Mouse (Mus musculus): ENCODE data around the gene 1700017B05Rik. TPM values are rescaled to one million over a fixed set of nuclear protein-coding genes. Genes with fewer than 3 reads are reported as not detected.

Gene 1700017B05Rik
- polyA plus RNA-seq, 1 experiment from 2014 or later: 3.9 TPM

DNA sequence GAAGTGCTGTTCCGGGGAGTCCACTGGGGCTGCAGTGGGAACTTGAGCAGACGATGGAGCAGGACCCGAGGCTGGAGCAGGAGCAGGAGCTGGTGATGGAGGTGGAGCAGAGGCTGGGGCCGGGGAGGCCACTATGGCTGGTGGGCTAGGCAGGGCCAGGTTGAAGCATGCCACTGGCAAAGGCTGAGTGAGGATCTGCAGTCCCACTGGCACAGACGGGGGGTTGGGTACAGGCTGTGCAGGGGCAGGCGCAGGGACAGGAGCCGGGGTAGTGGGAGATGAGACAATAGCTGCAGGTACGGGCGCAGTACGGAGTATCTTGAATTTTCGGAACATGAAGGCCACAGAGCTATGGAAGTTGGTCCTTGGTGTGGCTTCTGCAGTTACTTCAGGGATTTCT lies 5.6 kb downstream of the 1700017B05Rik start:
- no peak overlapping the region for H3K9ac ChIP-seq (ENCODE audit: low read length)
- H3K4me3 ChIP-seq (ENCODE audit: low read depth, low read length): no peak overlapping the region
- ATAC-seq: no peak
- no peak for DNase-seq (ENCODE audit: low spot score)
- H3K9me3 ChIP-seq (replicated peaks; ENCODE audit: control insufficient read depth, low read length): no peaks in the 10 kb centered on the region
- no peak overlapping the region for H3K27ac ChIP-seq (ENCODE audit: low read depth, low read length)
- peaks cover 18% of the 10 kb centered on the region; the same call in 1 of the 2 replicates for H3K36me3 ChIP-seq (ENCODE audit: control insufficient read depth, insufficient read depth, low read length)
- 95% methylated on average over 11 of the region's 11 CpGs for WGBS
- no peaks in the 10 kb centered on the region for H3K27me3 ChIP-seq (replicated peaks; ENCODE audit: control insufficient read depth, insufficient read depth, low read length)
- no peak overlapping the region for H3K4me2 ChIP-seq (ENCODE audit: low read length)
- peaks cover 8% of the 10 kb centered on the region; the same call in 1 of the 2 replicates for H3K4me1 ChIP-seq (ENCODE audit: control insufficient read depth, insufficient read depth, low read length)

DNA sequence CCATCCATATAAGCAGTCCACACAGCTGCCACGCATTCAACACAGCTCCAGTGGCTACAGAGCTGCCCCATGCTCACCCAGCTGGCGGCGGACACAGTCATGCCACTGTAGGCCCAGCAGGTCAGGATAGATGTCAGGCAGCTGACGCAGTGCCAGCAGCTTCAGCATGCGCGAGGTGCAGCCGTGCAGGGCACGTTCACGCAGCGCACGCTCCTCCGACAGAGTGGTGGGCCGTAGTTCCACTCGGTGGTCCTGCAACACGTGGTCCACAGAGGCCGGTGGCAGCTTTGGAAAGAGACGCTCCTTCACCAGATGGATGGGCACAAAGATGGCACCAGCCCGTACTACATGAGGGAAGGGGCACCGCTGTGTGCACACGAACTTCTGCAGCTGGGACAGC lies 6.1 kb downstream of the 1700017B05Rik start:
- no peak for ATAC-seq

GRCm38 (mm10) chr9:57254823-57255495 lies 7.5 kb downstream of the 1700017B05Rik start:
- 86% methylated on average over 9 of the region's 9 CpGs for WGBS
- no peak overlapping the region for H3K9ac ChIP-seq (ENCODE audit: low read length)
- ATAC-seq: no peak

More for the DNA sequence above, 6.1 kb downstream of the 1700017B05Rik start:
- Histone ChIP-seq H3K4me2 (ENCODE audit: low read length) (no peak overlapping the region), H3K27me3 (replicated peaks; ENCODE audit: control insufficient read depth, insufficient read depth, low read length) (no peaks in the 10 kb centered on the region), H3K9me3 (replicated peaks; ENCODE audit: control insufficient read depth, low read length) (no peaks in the 10 kb centered on the region), H3K27ac (ENCODE audit: low read depth, low read length) (no peak overlapping the region), H3K4me3 (ENCODE audit: low read depth, low read length) (no peak overlapping the region), H3K36me3 (ENCODE audit: control insufficient read depth, insufficient read depth, low read length) (peaks cover 18% of the 10 kb centered on the region; the same call in 1 of the 2 replicates), H3K9ac (ENCODE audit: low read length) (no peak overlapping the region), H3K4me1 (ENCODE audit: control insufficient read depth, insufficient read depth, low read length) (peaks cover 5% of the 10 kb centered on the region; the same call in 1 of the 2 replicates)
- WGBS: 95% methylated on average over 20 of the region's 20 CpGs
- DNase-seq (ENCODE audit: low spot score): no peak

DNA sequence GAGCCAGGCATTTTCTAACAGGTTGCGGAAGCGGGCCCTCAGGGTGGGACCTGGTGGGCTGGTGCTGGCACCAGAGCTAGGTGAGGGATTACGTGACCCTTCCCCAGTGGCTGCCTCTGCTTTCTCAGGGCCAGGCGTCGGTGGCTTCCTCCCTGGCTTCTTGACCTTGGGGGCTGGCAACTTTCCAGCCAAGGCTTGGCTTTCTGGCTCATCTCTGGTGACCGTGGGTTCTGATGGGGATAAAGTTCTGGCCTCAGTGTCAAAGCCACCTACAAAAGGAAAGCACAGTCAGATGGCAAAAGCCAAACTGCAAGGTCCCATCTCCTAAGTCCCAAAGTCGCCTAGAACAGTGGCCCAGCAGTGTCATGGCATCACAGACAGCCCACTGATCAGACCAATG lies 8.4 kb downstream of the 1700017B05Rik start:
- Histone ChIP-seq H3K4me1 (ENCODE audit: control insufficient read depth, insufficient read depth, low read length) (no peaks in the 10 kb centered on the region), H3K9me3 (replicated peaks; ENCODE audit: control insufficient read depth, low read length) (no peaks in the 10 kb centered on the region), H3K27ac (ENCODE audit: low read depth, low read length) (no peak overlapping the region), H3K4me3 (ENCODE audit: low read depth, low read length) (no peak overlapping the region), H3K36me3 (ENCODE audit: control insufficient read depth, insufficient read depth, low read length) (peaks cover 18% of the 10 kb centered on the region; the same call in 1 of the 2 replicates), H3K4me2 (ENCODE audit: low read length) (no peak overlapping the region), H3K9ac (ENCODE audit: low read length) (no peak overlapping the region), H3K27me3 (replicated peaks; ENCODE audit: control insufficient read depth, insufficient read depth, low read length) (no peaks in the 10 kb centered on the region)
- DNase-seq (ENCODE audit: low spot score) (no peak), ATAC-seq (no peak)
- WGBS: 92% methylated on average over 7 of the region's 7 CpGs

More at GRCm38 (mm10) chr9:57254823-57255495, 7.5 kb downstream of the 1700017B05Rik start:
- DNase-seq (ENCODE audit: low spot score): no peak
- H3K36me3 ChIP-seq (ENCODE audit: control insufficient read depth, insufficient read depth, low read length): peaks cover 18% of the 10 kb centered on the region; the same call in 1 of the 2 replicates
- H3K9me3 ChIP-seq (replicated peaks; ENCODE audit: control insufficient read depth, low read length): no peaks in the 10 kb centered on the region
- no peaks in the 10 kb centered on the region for H3K27me3 ChIP-seq (replicated peaks; ENCODE audit: control insufficient read depth, insufficient read depth, low read length)
- no peaks in the 10 kb centered on the region for H3K4me1 ChIP-seq (ENCODE audit: control insufficient read depth, insufficient read depth, low read length)
- no peak overlapping the region for H3K4me2 ChIP-seq (ENCODE audit: low read length)
- H3K4me3 ChIP-seq (ENCODE audit: low read depth, low read length): no peak overlapping the region
- H3K27ac ChIP-seq (ENCODE audit: low read depth, low read length): no peak overlapping the region

DNA sequence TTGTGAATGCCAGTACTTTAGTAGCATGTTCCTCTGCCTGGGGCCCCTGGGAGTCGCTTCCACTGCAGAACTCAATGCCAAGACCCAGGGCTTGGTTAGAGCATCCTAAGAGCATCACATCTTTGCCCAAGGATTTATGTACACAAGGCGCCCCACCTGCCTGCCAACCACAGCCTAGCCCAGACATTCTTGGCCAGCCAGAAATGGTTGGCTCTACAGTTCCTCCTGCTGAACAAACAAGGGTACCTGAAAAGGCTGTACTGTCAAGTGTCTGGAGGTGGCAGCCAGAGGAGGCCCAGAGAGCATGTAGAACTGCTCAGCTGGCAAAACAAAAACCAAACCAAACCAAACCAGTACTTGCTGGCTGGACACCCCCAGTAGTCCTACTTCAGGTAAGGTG lies 11.3 kb downstream of the 1700017B05Rik start:
- Histone ChIP-seq H3K27me3 (replicated peaks; ENCODE audit: control insufficient read depth, insufficient read depth, low read length) (no peaks in the 10 kb centered on the region), H3K4me1 (ENCODE audit: control insufficient read depth, insufficient read depth, low read length) (no peaks in the 10 kb centered on the region), H3K36me3 (ENCODE audit: control insufficient read depth, insufficient read depth, low read length) (peaks cover 9% of the 10 kb centered on the region; the same call in 1 of the 2 replicates), H3K27ac (ENCODE audit: low read depth, low read length) (no peak overlapping the region), H3K4me2 (ENCODE audit: low read length) (no peak overlapping the region), H3K4me3 (ENCODE audit: low read depth, low read length) (no peak overlapping the region), H3K9ac (ENCODE audit: low read length) (no peak overlapping the region), H3K9me3 (replicated peaks; ENCODE audit: control insufficient read depth, low read length) (no peaks in the 10 kb centered on the region)
- no peak for ATAC-seq
- no peak for DNase-seq (ENCODE audit: low spot score)
- 93% methylated on average over 2 of the region's 2 CpGs for WGBS

GRCm38 (mm10) chr9:57250026-57250425 lies 12.4 kb downstream of the 1700017B05Rik start:
- H3K4me3 ChIP-seq (ENCODE audit: low read depth, low read length): no peak overlapping the region
- 91% methylated on average over 4 of the region's 4 CpGs for WGBS
- H3K4me1 ChIP-seq (ENCODE audit: control insufficient read depth, insufficient read depth, low read length): no peaks in the 10 kb centered on the region
- H3K27ac ChIP-seq (ENCODE audit: low read depth, low read length): no peak overlapping the region
- H3K27me3 ChIP-seq (replicated peaks; ENCODE audit: control insufficient read depth, insufficient read depth, low read length): no peaks in the 10 kb centered on the region
- 0 out of 2 replicates have a peak, but pooled peaks cover 5% of the 10 kb centered on the region for H3K36me3 ChIP-seq (ENCODE audit: control insufficient read depth, insufficient read depth, low read length)
- no peak overlapping the region for H3K4me2 ChIP-seq (ENCODE audit: low read length)
- no peak overlapping the region for H3K9ac ChIP-seq (ENCODE audit: low read length)
- DNase-seq (ENCODE audit: low spot score) (no peak), ATAC-seq (no peak)
- no peaks in the 10 kb centered on the region for H3K9me3 ChIP-seq (replicated peaks; ENCODE audit: control insufficient read depth, low read length)

GRCm38 (mm10) chr9:57248030-57248942 lies 14.1 kb downstream of the 1700017B05Rik start:
- Histone ChIP-seq H3K36me3 (ENCODE audit: control insufficient read depth, insufficient read depth, low read length) (0 out of 2 replicates have a peak, but pooled peaks cover 5% of the 10 kb centered on the region), H3K27me3 (replicated peaks; ENCODE audit: control insufficient read depth, insufficient read depth, low read length) (no peaks in the 10 kb centered on the region), H3K4me3 (ENCODE audit: low read depth, low read length) (no peak overlapping the region), H3K27ac (ENCODE audit: low read depth, low read length) (no peak overlapping the region), H3K9me3 (replicated peaks; ENCODE audit: control insufficient read depth, low read length) (no peaks in the 10 kb centered on the region), H3K9ac (ENCODE audit: low read length) (no peak overlapping the region), H3K4me1 (ENCODE audit: control insufficient read depth, insufficient read depth, low read length) (no peaks in the 10 kb centered on the region), H3K4me2 (ENCODE audit: low read length) (no peak overlapping the region)
- 72% methylated on average over 7 of the region's 7 CpGs for WGBS
- DNase-seq (ENCODE audit: low spot score): no peak
- no peak for ATAC-seq

DNA sequence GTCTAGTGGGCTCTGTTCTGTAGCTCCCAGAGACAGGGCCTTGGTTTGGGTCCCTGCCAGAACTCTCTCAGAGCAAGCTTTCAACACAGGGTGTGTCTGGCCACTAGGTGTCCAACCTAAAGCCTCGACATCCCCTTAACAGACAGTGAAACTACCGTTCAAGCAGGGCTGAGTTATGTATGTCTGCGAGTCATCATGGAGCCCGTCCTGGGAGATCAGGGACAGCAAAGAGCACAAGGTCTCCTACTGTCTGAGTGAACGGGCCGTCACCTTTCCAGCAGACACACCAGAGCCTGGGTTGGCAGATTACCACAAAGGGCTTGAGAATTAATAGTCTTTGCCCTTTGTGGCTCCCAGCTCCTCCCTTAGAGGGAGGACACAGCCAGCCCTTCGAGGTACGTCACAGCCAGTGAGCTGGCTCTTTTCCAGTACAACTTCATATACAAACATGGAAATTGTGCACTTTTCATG lies 15.2 kb downstream of the 1700017B05Rik start:
- Histone ChIP-seq H3K9me3 (replicated peaks; ENCODE audit: control insufficient read depth, low read length) (no peaks in the 10 kb centered on the region), H3K27me3 (replicated peaks; ENCODE audit: control insufficient read depth, insufficient read depth, low read length) (no peaks in the 10 kb centered on the region), H3K4me1 (ENCODE audit: control insufficient read depth, insufficient read depth, low read length) (no peaks in the 10 kb centered on the region), H3K4me3 (ENCODE audit: low read depth, low read length) (no peak overlapping the region), H3K27ac (ENCODE audit: low read depth, low read length) (no peak overlapping the region), H3K4me2 (ENCODE audit: low read length) (no peak overlapping the region), H3K36me3 (ENCODE audit: control insufficient read depth, insufficient read depth, low read length) (no peaks in the 10 kb centered on the region), H3K9ac (ENCODE audit: low read length) (no peak overlapping the region)
- 66% methylated on average over 8 of the region's 8 CpGs for WGBS
- no peak for DNase-seq (ENCODE audit: low spot score)
- ATAC-seq: no peak

Data from forebrain, embryonic 14.5 days (tissue).